Mouse (Mus musculus) adrenal gland, postnatal 36 days (tissue): ENCODE measurements at regions not wholly inside any gene's neighbourhood (a gene's known extent, or its start where the extent isn't known, plus 50 kb on each side); places are given as distances from the start of the nearest gene placed in this dataset.
"Not testable (repeated sequence)": the region's sequence is repeated elsewhere in the genome, so short reads cannot be mapped to it uniquely, and the experiment has no call there.

ENCODE experiments used
- DNase-seq, 2 experiments: peaks; one replicate each; pipeline ENCODE4 v3.0.0; 2021; ENCODE audit warnings: mixed read lengths in 1 of 2

DNA sequence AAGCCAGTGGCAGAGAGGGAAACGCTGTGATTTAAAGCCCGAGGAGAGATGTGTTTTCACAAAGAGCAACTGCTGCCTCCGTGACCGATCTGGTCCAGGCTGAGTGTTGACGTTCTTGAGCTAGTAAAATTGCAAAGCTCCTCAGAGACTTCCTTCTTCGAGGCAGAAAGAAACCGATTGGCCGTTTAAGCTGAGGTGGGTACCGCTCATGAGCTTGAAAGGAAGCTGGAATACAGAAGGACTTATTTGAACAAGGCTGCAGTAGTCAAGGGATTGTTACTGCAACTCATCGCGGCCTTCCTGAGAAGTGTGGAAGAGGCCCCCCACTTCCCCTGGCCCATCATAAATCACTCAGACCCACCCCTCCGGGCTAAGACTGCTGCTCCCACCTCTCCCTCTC, 132.9 kb upstream of the Intu start:
- DNase-seq = no peak

DNA sequence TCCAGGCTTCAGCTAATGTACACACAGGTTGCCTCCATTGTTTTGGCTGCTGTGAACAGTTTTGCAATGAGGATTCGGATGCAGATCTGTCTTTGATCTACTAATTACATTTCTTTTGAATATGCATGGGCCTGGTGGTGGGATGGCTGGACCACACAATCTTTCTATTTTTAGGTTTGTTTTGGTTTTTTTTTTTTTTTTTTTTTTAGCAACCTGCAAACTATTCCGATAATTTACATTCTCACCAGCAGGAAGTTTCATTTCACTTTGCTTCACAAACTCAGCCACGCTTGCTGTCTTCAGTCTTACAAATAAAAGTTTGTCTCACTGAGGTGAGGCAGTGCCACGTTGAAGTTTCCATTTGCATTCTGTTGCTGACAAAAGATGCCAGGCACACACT, 127.7 kb upstream of the Intu start:
- DNase-seq = no peak

GRCm38 (mm10) chr3:40405095-40405948, 125.8 kb upstream of the Intu start:
- DNase-seq = no peak

DNA sequence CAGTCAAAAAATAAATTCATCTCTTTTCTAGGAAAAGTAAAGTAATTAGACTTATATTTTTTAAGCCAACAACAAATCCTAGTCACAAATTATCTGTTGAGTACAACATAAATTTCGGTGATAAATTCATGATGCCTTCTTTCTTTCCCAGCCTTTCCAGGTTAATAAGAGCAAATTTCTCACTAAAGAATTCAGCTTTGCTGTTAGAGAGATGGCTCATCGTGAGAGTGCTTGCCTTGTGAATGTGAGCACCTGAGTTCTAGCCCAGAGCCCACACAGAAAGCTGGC, 125.2 kb upstream of the Intu start:
- no peak for DNase-seq

DNA sequence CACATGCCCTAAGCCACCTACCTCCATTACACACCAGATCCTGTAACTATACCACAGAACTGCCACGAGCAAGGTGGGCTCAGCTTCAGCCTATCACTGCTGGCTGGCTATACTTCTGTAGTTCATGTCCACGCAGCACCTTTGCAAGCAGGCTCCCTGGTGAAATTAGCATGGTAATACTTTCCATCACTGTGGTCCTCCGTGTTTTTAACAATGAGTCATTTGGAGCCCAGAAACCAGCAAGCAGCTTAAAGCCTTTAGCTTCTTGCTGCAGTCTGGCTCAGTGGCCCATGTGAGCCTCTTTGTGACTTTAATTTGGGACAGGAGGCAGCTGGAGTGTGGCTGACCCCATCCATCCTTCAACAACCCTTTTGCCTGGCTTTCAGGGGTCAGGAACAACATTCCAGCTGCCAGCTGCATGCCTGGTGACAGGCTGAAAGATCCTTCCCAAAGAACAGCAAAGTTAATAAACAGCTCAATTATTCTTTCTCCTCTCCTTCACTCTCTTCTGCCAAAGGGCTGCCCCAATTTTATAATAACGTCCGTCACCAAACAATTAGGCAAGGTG, 122.1 kb upstream of the Intu start:
- no peak for DNase-seq

GRCm38 (mm10) chr3:40410749-40411310, 120.3 kb upstream of the Intu start:
- DNase-seq = no peak

DNA sequence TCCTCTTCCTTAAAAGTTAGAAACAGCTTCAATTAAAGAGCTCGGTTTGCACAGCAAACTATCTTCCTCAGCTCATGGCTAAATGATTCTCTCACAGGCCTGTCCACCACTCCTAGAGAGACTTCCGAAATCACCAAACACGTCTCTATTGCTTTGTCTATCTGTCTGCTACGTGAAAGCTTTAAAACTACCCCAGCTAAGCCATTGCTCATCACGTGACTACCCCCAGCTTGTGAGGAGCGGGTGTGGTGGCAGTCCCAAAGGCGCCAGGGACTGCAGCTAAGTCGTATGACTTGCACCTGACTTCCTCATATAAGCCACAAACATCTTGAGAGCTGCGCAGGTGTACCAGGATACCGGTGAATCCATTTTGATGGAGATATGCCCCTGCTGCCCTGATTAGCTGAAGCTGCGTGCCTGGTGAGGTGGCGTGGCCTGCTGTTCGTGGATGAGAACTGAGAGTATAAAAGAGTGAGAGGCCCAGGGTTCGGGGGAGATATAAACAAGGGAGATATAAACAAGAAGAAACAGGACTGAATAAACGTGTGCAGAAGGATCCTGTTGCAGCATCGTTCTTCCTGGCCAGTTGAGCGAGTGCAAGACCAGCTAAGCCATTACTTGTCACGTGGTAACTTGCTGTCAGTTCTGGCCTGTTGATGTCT, 105.8 kb upstream of the Intu start:
- DNase-seq = not testable (repeated sequence)

DNA sequence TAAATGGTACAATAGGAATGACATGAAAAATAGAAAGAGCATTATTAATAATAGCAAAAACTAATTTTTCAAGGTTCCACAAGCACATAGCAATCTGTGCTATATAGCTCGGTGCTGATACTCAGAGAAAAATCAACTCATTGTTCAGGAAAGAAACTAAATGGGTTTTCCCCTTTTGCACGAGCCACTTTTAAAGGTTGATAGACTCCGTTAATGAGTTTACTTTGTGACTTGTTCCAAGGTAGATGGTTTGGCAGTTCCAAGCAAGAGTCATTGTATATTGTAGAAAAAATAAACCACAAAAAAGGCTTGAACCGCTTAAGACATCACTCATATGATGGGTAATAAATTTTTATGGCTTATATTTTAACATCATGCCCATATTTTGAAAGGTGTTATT, 105.0 kb upstream of the Intu start:
- DNase-seq = no peak

DNA sequence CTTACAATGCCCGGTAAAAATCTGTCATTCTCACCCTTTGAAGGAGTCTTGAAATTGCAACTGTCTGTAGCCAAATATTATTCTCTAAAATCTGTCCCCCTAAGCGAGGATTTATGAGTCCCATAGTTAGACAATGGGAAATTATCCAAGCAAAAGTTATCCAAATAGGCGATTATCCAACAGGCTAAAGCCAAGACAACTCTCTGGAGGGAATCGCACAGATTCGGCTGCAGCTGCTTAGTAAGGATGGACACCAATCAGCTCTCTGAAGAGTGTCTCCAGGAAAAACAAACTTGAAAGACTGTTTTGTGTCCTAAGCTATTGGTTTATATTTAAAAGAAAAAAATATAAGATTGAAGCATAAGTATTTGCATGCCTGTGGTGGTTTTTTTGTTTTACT, 103.1 kb upstream of the Intu start:
- DNase-seq = no peak

- DNase-seq = no peak
Observed at GRCm38 (mm10) chr3:40438251-40438650, 92.8 kb upstream of the Intu start.

GRCm38 (mm10) chr3:40441092-40442036, 89.7 kb upstream of the Intu start:
- no peak for DNase-seq

DNA sequence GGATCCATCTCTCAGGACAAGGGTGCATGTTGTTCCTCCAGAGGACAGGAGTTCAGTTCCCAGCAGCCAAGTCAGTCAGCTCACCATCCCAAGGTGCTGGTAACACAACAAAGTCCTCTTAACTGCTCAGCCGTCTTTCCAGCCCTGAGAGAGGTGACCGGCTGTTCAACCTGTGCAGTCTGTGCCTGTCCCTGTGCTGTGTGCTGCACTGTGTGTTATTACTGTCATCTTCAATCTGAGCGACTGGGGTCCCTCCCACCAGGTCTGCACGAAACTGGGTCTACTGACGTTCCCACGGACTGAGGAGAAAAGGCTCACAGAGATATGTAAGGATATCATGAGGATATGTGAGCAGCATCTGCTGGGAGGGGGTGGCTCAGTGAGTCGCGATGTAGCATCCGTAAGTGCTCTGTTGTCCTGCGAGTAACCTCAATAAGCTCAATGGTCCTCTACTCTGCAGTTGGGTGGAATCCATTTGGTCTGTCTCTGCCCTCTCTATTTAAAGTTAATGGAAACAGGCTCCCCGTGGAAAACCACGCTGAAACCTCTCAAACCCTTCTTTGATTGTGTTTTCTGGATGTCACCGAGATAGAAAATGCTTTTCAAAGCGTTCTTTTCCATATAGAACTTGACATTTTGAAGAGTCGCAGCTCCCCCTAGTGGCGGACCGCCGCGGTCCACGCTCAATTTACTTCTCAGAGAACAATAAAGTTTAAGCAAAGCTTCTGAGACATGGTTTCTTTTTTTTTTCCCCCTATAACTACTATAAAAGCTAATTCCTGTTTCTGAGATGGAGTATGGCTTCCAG, 87.1 kb upstream of the Intu start:
- peak; percentile 31 to 50 for DNase-seq

GRCm38 (mm10) chr3:40452958-40453357, 78.1 kb upstream of the Intu start:
- no peak for DNase-seq

GRCm38 (mm10) chr3:40453552-40453951, 77.5 kb upstream of the Intu start:
- DNase-seq = peak in 1 of 2 experiments; percentile 20

DNA sequence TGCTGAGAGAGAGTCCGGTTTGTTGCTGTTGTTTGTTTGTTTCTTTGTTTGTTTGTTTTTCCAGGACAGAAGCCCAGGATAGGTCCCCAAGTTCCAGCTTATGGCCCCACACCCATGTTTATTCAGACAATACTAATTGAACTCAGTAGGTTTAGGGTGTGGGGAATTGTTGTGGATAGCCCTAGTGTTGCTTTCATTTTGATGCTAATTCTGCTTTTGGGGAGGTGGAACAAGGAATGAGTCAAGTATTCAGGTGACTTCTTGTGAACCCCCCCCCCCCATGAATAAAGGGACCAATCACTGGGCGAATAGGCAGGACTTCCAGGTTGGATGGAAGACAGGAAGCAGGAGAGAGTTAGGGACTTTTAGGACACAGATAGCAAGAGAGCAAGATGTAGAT, 75.0 kb upstream of the Intu start:
- DNase-seq = no peak

DNA sequence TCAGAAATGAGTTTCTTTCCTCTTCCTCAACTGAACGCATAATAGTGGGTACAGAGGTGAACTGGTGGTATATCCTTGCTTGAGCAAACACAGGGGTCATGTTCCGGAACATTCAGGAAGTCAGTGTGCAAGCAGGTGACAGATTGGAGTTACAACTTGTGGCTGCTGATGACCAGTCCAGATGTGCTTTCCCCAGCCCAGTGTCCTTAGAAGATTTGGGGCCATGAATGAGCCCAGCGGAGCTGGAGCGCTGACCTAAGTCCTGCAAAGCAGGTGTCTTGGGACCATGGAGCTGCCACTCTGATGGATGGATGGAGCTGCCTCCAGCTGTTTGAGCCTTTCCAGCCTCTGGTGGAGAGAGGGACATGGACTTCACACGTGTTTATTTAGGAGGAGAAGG, 72.6 kb upstream of the Intu start:
- no peak for DNase-seq

DNA sequence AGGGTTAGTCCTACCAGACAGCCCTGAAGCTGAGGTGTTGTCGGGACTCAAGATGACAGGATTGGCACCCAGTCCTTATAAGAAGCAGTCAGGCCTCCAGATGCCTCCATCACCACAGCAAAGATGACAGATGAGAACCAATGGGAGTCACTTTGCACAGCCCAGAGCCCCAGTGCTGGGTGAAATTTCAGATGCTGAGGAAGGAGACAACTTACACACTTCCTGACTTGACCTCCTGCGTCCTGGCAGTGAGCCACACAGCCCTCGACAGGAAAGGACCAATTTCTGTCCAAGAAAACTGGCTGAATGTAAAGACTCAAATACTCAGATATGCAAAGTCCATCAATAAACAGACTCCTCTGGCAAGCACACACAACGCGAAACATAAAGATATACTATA, 67.6 kb upstream of the Intu start:
- no peak for DNase-seq

GRCm38 (mm10) chr3:40470101-40470500, 61.0 kb upstream of the Intu start:
- no peak for DNase-seq

- no peak for DNase-seq
Observed at GRCm38 (mm10) chr3:40472766-40473165, 58.3 kb upstream of the Intu start.

GRCm38 (mm10) chr3:40480258-40480951, 50.7 kb upstream of the Intu start:
- DNase-seq = no peak
